Mouse (Mus musculus): ENCODE data around the gene Tank.

- TF ChIP-seq MAX (IDR thresholded peaks at IDR 0.05) (no peak), CTCF (IDR thresholded peaks at IDR 0.05; ENCODE audit: control insufficient read depth, insufficient read depth, insufficient read length) (no peak), CEBPB (IDR thresholded peaks at IDR 0.05; ENCODE audit: low read depth) (no peak), FOSL1 (IDR thresholded peaks at IDR 0.05; ENCODE audit: insufficient read depth, low read length, poor library complexity, severe bottlenecking) (no peak)
These were observed 23.0 kb upstream of the Tank start for GRCm38 (mm10) chr2:61555367-61555766.
